Mouse (Mus musculus): ENCODE measurements around the gene Zup1.

DNA sequence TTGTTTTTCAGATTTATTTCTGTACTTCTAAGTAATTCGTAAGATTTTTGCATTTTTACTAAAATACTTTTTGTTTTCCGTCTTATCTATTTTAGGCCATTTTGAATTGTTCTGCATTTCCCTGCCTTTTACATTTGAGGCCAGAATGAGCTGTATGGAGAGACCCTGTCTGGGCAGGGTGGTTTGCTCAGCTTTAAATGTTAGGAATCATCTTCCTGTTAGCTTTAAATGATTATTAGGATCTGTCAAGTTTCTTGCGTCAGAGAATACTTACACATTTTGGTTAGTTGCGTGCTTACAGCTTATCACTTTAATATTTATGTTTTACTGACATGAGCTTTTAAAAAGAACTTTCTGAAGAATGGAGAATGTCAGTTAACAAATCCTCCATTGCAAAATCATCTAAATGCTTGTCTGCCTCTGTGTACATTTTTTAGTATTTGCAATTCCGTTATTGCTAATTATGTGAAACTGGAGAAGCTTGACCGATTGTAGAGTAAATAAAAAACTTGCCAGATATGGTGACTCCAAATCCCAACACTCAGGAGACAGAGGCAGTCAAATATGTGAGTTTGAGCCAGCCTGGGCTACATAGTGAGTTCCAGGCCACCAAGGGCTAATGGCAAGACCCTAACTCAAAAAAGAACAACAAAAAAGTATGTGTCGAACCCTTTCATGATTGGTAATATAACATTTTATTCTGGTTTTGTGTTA, 23.9 kb upstream of the Zup1 start:
- TF ChIP-seq CTCF (IDR thresholded peaks at IDR 0.05; ENCODE audit: borderline replicate concordance, insufficient read depth, low read length) = no peak
- TF ChIP-seq POLR2A (IDR thresholded peaks at IDR 0.05; ENCODE audit: low read depth, low read length) = no peak
